8 mouse cellular contexts compared by ENCODE assay signal in genomic region chr5:115348546-115349224, GRCm38 (mm10). TPM values are rescaled to one million over a fixed set of nuclear protein-coding genes. Genes with fewer than 3 reads are reported as not detected.
DNase-seq lines count a peak whose midpoint lies in the region; ATAC-seq and TF ChIP-seq lines count a peak whose summit lies in the region.

Cox6a1 (minus strand) TSS chr5:115348981.

- peak; percentile 94 for ATAC-seq in forebrain, embryonic 12.5 days (ENCODE audit: low FRiP score)
- ATAC-seq in heart, postnatal 0 days (ENCODE audit: insufficient read depth, low read depth), result peak; percentile 96
- ATAC-seq in liver, embryonic 16.5 days (ENCODE audit: low read depth), result peak; percentile 94
- ATAC-seq in neural tube, embryonic 13.5 days (ENCODE audit: low read depth), result peak; percentile 92

- H3K4me3 ChIP-seq in E14TG2a.4 (replicated peaks; ENCODE audit: low read length), result peak within 1 kb of the TSS; percentile 97
- H3K4me3 ChIP-seq in forebrain, embryonic 12.5 days (replicated peaks), result peak within 1 kb of the TSS; percentile 96
- peak within 1 kb of the TSS; percentile 89 for H3K4me3 ChIP-seq in heart, postnatal 0 days (ENCODE audit: low read depth, low read length)
- peak within 1 kb of the TSS; percentile 82 for H3K4me3 ChIP-seq in liver, embryonic 16.5 days (ENCODE audit: low read depth, low read length)
- H3K4me3 ChIP-seq in neural tube, embryonic 13.5 days, result peak within 1 kb of the TSS; percentile 93
- H3K4me3 ChIP-seq in testis, adult 2 months (ENCODE audit: control insufficient read depth, low read depth, low read length), result peak within 1 kb of the TSS; percentile 92

- under 1% methylated on average over 64 of the region's 74 CpGs for WGBS in forebrain, embryonic 12.5 days
- under 1% methylated on average over 71 of the region's 74 CpGs for WGBS in heart, postnatal 0 days
- under 1% methylated on average over 73 of the region's 74 CpGs for WGBS in liver, embryonic 16.5 days (ENCODE audit: insufficient replicate concordance)
- under 1% methylated on average over 68 of the region's 74 CpGs for WGBS in neural tube, embryonic 13.5 days

- DNase-seq in c-Kit-positive CD71-positive TER-119-positive erythroid progenitor cells, embryonic 14.5 days (ENCODE audit: low spot score), result peak; percentile 99
- DNase-seq in heart, postnatal 0 days (ENCODE audit: low spot score), result peak; percentile 98
- DNase-seq in kidney, postnatal 4 days, result peak; percentile 99

- H3K4me2 ChIP-seq in forebrain, embryonic 12.5 days, result peak within 1 kb of the TSS; percentile 97
- H3K4me2 ChIP-seq in heart, postnatal 0 days (ENCODE audit: low read depth, low read length), result peak within 1 kb of the TSS; percentile 95
- peak within 1 kb of the TSS; percentile 84 for H3K4me2 ChIP-seq in liver, embryonic 16.5 days (ENCODE audit: low read depth, low read length)
- peak within 1 kb of the TSS; percentile 99 for H3K4me2 ChIP-seq in neural tube, embryonic 13.5 days

- peak within 1 kb of the TSS; percentile 86 for H3K27ac ChIP-seq in forebrain, embryonic 12.5 days
- peak within 1 kb of the TSS; percentile 80 for H3K27ac ChIP-seq in heart, postnatal 0 days (ENCODE audit: low read depth)
- peak within 1 kb of the TSS; percentile 84 for H3K27ac ChIP-seq in liver, embryonic 16.5 days (ENCODE audit: low read length)
- peak within 1 kb of the TSS; percentile 90 for H3K27ac ChIP-seq in neural tube, embryonic 13.5 days (replicated peaks)
- peak within 1 kb of the TSS; percentile 56 for H3K27ac ChIP-seq in testis, adult 2 months (ENCODE audit: control insufficient read depth, insufficient read depth, low read depth, low read length)

- peaks cover 37% of the 10 kb centered on the region for H3K36me3 ChIP-seq in E14TG2a.4 (ENCODE audit: insufficient read depth, low read length)
- H3K36me3 ChIP-seq in forebrain, embryonic 12.5 days (replicated peaks), result peaks cover 29% of the 10 kb centered on the region
- H3K36me3 ChIP-seq in heart, postnatal 0 days (replicated peaks; ENCODE audit: control insufficient read depth, insufficient read depth, low read length), result peaks cover 28% of the 10 kb centered on the region
- peaks cover 17% of the 10 kb centered on the region for H3K36me3 ChIP-seq in liver, embryonic 16.5 days (ENCODE audit: control insufficient read depth, insufficient read depth)
- peaks cover 30% of the 10 kb centered on the region for H3K36me3 ChIP-seq in neural tube, embryonic 13.5 days
- H3K36me3 ChIP-seq in testis, adult 2 months (ENCODE audit: control insufficient read depth, insufficient read depth, low read length), result peaks cover 2% of the 10 kb centered on the region; the same call in 1 of the 2 replicates

- no peaks in the 10 kb centered on the region for H3K27me3 ChIP-seq in E14TG2a.4 (ENCODE audit: insufficient read depth, low read length)
- H3K27me3 ChIP-seq in forebrain, embryonic 12.5 days, result no peaks in the 10 kb centered on the region
- H3K27me3 ChIP-seq in heart, postnatal 0 days (ENCODE audit: control insufficient read depth, insufficient read depth, low read length), result no peaks in the 10 kb centered on the region
- no peaks in the 10 kb centered on the region for H3K27me3 ChIP-seq in liver, embryonic 16.5 days (ENCODE audit: control insufficient read depth, insufficient read depth, low read depth, low read length)
- no peaks in the 10 kb centered on the region for H3K27me3 ChIP-seq in neural tube, embryonic 13.5 days
- no peaks in the 10 kb centered on the region for H3K27me3 ChIP-seq in testis, adult 2 months (ENCODE audit: control insufficient read depth, insufficient read depth, low read length)

- TF ChIP-seq POLR2A in testis, adult 2 months (IDR thresholded peaks at IDR 0.05; ENCODE audit: control insufficient read depth, low read depth, low read length), result peak; percentile 74

- no peak for TF ChIP-seq EP300 in heart, postnatal 0 days (IDR thresholded peaks at IDR 0.05; ENCODE audit: low read depth)

- no peak for TF ChIP-seq CTCF in E14TG2a.4 (conservative IDR thresholded peaks at IDR 0.05; ENCODE audit: low read length)
- TF ChIP-seq CTCF in heart, postnatal 0 days (IDR thresholded peaks at IDR 0.05; ENCODE audit: low read depth), result no peak
- no peak for TF ChIP-seq CTCF in testis, adult 2 months (IDR thresholded peaks at IDR 0.05; ENCODE audit: control insufficient read depth, insufficient read depth, insufficient replicate concordance, low read depth, low read length)

- H3K9ac ChIP-seq in forebrain, embryonic 12.5 days, result peak within 1 kb of the TSS; percentile 92
- H3K9ac ChIP-seq in heart, postnatal 0 days (replicated peaks; ENCODE audit: low read depth, low read length), result peak within 1 kb of the TSS; percentile 87
- peak within 1 kb of the TSS; percentile 83 for H3K9ac ChIP-seq in liver, embryonic 16.5 days (ENCODE audit: low read depth, low read length)
- H3K9ac ChIP-seq in neural tube, embryonic 13.5 days, result peak within 1 kb of the TSS; percentile 88

- H3K9me3 ChIP-seq in E14TG2a.4 (ENCODE audit: low read length), result 0 out of 2 replicates have a peak, but pooled peaks cover 3% of the 10 kb centered on the region
- no peaks in the 10 kb centered on the region for H3K9me3 ChIP-seq in forebrain, embryonic 12.5 days
- H3K9me3 ChIP-seq in heart, postnatal 0 days (replicated peaks; ENCODE audit: control insufficient read depth, low read length), result no peaks in the 10 kb centered on the region
- H3K9me3 ChIP-seq in liver, embryonic 16.5 days (replicated peaks; ENCODE audit: control insufficient read depth, low read length), result no peaks in the 10 kb centered on the region
- no peaks in the 10 kb centered on the region for H3K9me3 ChIP-seq in neural tube, embryonic 13.5 days

- H3K4me1 ChIP-seq in E14TG2a.4 (replicated peaks; ENCODE audit: low read depth, low read length), result peaks cover 52% of the 10 kb centered on the region
- peaks cover 19% of the 10 kb centered on the region for H3K4me1 ChIP-seq in forebrain, embryonic 12.5 days
- 0 out of 2 replicates have a peak, but pooled peaks cover 6% of the 10 kb centered on the region for H3K4me1 ChIP-seq in heart, postnatal 0 days (ENCODE audit: control insufficient read depth, insufficient read depth)
- H3K4me1 ChIP-seq in liver, embryonic 16.5 days (ENCODE audit: control insufficient read depth, low read depth, low read length), result peaks cover 9% of the 10 kb centered on the region
- peaks cover 22% of the 10 kb centered on the region for H3K4me1 ChIP-seq in neural tube, embryonic 13.5 days (replicated peaks)
- H3K4me1 ChIP-seq in testis, adult 2 months (ENCODE audit: control insufficient read depth, insufficient read depth, low read length), result peaks cover 4% of the 10 kb centered on the region

RNA-seq across cellular contexts. Expression of gene Cox6a1, which starts in this region (rescaled TPM):
- polyA plus RNA-seq in forebrain, embryonic 12.5 days (2016; fragmentation: Nextera tagmentation; extraction: Ambion mirVana), result 728 and 759 TPM in 2 replicates
- total RNA-seq in heart, postnatal 0 days (2014; rRNA removed; ENCODE audit: low replicate concordance), result 1,673 and 1,690 TPM in 2 replicates
- polyA plus RNA-seq in heart, postnatal 0 days (2015; fragmentation: Nextera tagmentation; extraction: Ambion mirVana), result 2,126 and 2,128 TPM in 2 replicates
- polyA plus RNA-seq in liver, embryonic 16.5 days (2015; fragmentation: Nextera tagmentation; extraction: Ambion mirVana), result 674 and 679 TPM in 2 replicates
- polyA plus RNA-seq in neural tube, embryonic 13.5 days (2015; fragmentation: Nextera tagmentation; extraction: Ambion mirVana), result 1,130 and 1,174 TPM in 2 replicates
- 619 and 765 TPM in 2 replicates for polyA plus RNA-seq in testis, adult 2 months (2012; rRNA removed)

Comparison
In these comparisons a context has a peak if more than half of its experiments do, and no peak if none do; other contexts are left out.
1. Peak in every context shown above with its lines: DNase-seq, ATAC-seq, H3K4me3 ChIP-seq and H3K27ac ChIP-seq.